Mouse (Mus musculus) forebrain, embryonic 14.5 days (tissue): ENCODE data around the gene Tspo. TPM values are rescaled to one million over a fixed set of nuclear protein-coding genes. Genes with fewer than 3 reads are reported as not detected.

Source experiments
- ATAC-seq: fragments of 200-750 bp; cut with Nextera tagmentation; 2 replicates; pipeline ENCODE4 v1.8.0; 2017; ENCODE audit warnings: mild to moderate bottlenecking, moderate library complexity
- DNase-seq: peaks from one replicate; pipeline ENCODE4 v3.0.0-alpha.2; 2015; ENCODE audit warnings: low spot score
- H3K27ac ChIP-seq: fragments of 300-500 bp; sonication (generic); 2 replicates; pipeline ENCODE4 v1.5.1; 2014; ENCODE audit warnings: low read depth, mild to moderate bottlenecking, control low read depth, low read length, moderate library complexity
- H3K27me3 ChIP-seq: fragments of 300-500 bp; sonication (generic); replicated peaks from 2 replicates; pipeline ENCODE4 v1.6.1; 2014; ENCODE audit warnings: low read length, control low read depth, mixed read lengths; ENCODE audit not compliant: control insufficient read depth, insufficient read depth
- H3K36me3 ChIP-seq: fragments of 300-500 bp; sonication (generic); 2 replicates; pipeline ENCODE4 v1.6.1; 2014; ENCODE audit warnings: low read length, control low read depth; ENCODE audit not compliant: control insufficient read depth, insufficient read depth
- H3K4me1 ChIP-seq: fragments of 300-500 bp; sonication (generic); 2 replicates; pipeline ENCODE4 v1.6.1; 2014; ENCODE audit warnings: antibody characterized with exemption, low read length, control low read depth; ENCODE audit not compliant: control insufficient read depth, insufficient read depth
- H3K4me2 ChIP-seq: fragments of 300-500 bp; sonication (generic); 2 replicates; pipeline ENCODE4 v1.6.1; 2014; ENCODE audit warnings: mild to moderate bottlenecking, control low read depth, low read length
- H3K4me3 ChIP-seq: fragments of 300-500 bp; sonication (generic); 2 replicates; pipeline ENCODE4 v1.5.1; 2014; ENCODE audit warnings: low read depth, low read length, control low read depth
- H3K9ac ChIP-seq: fragments of 300-500 bp; sonication (generic); 2 replicates; pipeline ENCODE4 v1.6.1; 2014; ENCODE audit warnings: mild to moderate bottlenecking, low read length, control low read depth, moderate library complexity
- H3K9me3 ChIP-seq: fragments of 300-500 bp; sonication (generic); replicated peaks from 2 replicates; pipeline ENCODE4 v1.6.1; 2016; ENCODE audit warnings: low read length, control low read depth, mixed read lengths; ENCODE audit not compliant: control insufficient read depth
- WGBS: fragments of 180-500 bp; shearing (Covaris S2); extraction: QIAGEN DNeasy Blood & Tissue Kit; methylation state at CpG from one replicate; pipeline ENCODE4 v1.1.7; 2014; 5-methylcytosine and 5-hydroxymethylcytosine counted together
- polyA plus RNA-seq: library from polyadenylated mRNA; unstranded; fragments of >200 nt; fragmentation: Nextera tagmentation; extraction: Ambion mirVana; gene quantifications from 2 replicates; pipeline ENCODE4 v1.2.1, GENCODE M21; 2014

Tspo gene
- polyA plus RNA-seq, 1 experiment from 2014 or later: 18.4 TPM

GRCm38 (mm10) chr15:83560941-83561477 is 2.4 kb upstream of the Tspo start:
- H3K9ac ChIP-seq: no peak overlapping the region
- no peak overlapping the region for H3K4me2 ChIP-seq
- H3K4me1 ChIP-seq: peaks cover 12% of the 10 kb centered on the region
- H3K4me3 ChIP-seq: no peak overlapping the region
- H3K36me3 ChIP-seq: no peaks in the 10 kb centered on the region
- H3K27me3 ChIP-seq: no peaks in the 10 kb centered on the region
- whole genome bisulfite sequencing: 55% methylated on average over 5 of the region's 5 CpGs
- H3K9me3 ChIP-seq: no peaks in the 10 kb centered on the region
- DNase-seq (no peak), ATAC-seq (no peak)
- no peak overlapping the region for H3K27ac ChIP-seq

GRCm38 (mm10) chr15:83562626-83563270 is 644 bp upstream of the Tspo start:
- Histone ChIP-seq H3K4me3 (peak overlapping the region; percentile 31; the same call in 1 of the 2 replicates), H3K9me3 (no peaks in the 10 kb centered on the region), H3K9ac (no peak overlapping the region; the same call in 1 of the 2 replicates), H3K4me1 (peaks cover 12% of the 10 kb centered on the region), H3K27me3 (no peaks in the 10 kb centered on the region), H3K36me3 (no peaks in the 10 kb centered on the region), H3K27ac (no peak overlapping the region), H3K4me2 (peak overlapping the region; percentile 87)
- DNase-seq (peak; percentile 90), ATAC-seq (peak; percentile 81)
- WGBS: 26% methylated on average over 15 of the region's 15 CpGs

- Histone ChIP-seq H3K4me1 (peaks cover 12% of the 10 kb centered on the region), H3K27me3 (no peaks in the 10 kb centered on the region), H3K9me3 (no peaks in the 10 kb centered on the region), H3K27ac (no peak overlapping the region), H3K9ac (peak overlapping the region; percentile 56), H3K36me3 (no peaks in the 10 kb centered on the region), H3K4me3 (peak overlapping the region; percentile 31), H3K4me2 (peak overlapping the region; percentile 87)
- DNase-seq (peak; percentile 46), ATAC-seq (0 out of 2 replicates have a peak, but pooled peaks have one; percentile 18)
- WGBS: 2% methylated on average over 27 of the region's 27 CpGs
Observed at GRCm38 (mm10) chr15:83563857-83564651, 662 bp downstream of the Tspo start.

GRCm38 (mm10) chr15:83565434-83565833 is 2.0 kb downstream of the Tspo start:
- no peak overlapping the region for H3K27ac ChIP-seq
- H3K9me3 ChIP-seq: no peaks in the 10 kb centered on the region
- ATAC-seq (no peak), DNase-seq (no peak)
- H3K9ac ChIP-seq: no peak overlapping the region
- no peaks in the 10 kb centered on the region for H3K36me3 ChIP-seq
- H3K27me3 ChIP-seq: no peaks in the 10 kb centered on the region
- WGBS: 86% methylated on average over 3 of the region's 3 CpGs
- no peak overlapping the region for H3K4me2 ChIP-seq
- no peak overlapping the region for H3K4me3 ChIP-seq
- H3K4me1 ChIP-seq: peaks cover 12% of the 10 kb centered on the region

- H3K9me3 ChIP-seq: no peaks in the 10 kb centered on the region
Observed at GRCm38 (mm10) chr15:83566006-83566405, 2.6 kb downstream of the Tspo start.

GRCm38 (mm10) chr15:83567728-83568127 is 4.3 kb downstream of the Tspo start:
- DNase-seq: no peak
- Histone ChIP-seq H3K27me3 (no peaks in the 10 kb centered on the region), H3K27ac (no peak overlapping the region), H3K4me2 (no peak overlapping the region), H3K9ac (no peak overlapping the region), H3K36me3 (no peaks in the 10 kb centered on the region), H3K4me1 (peaks cover 12% of the 10 kb centered on the region), H3K4me3 (no peak overlapping the region), H3K9me3 (no peaks in the 10 kb centered on the region)
- 89% methylated on average over 3 of the region's 3 CpGs for WGBS
- no peak for ATAC-seq

More at GRCm38 (mm10) chr15:83566006-83566405, 2.6 kb downstream of the Tspo start:
- H3K27ac ChIP-seq: no peak overlapping the region
- no peak for ATAC-seq
- H3K4me1 ChIP-seq: peaks cover 12% of the 10 kb centered on the region
- no peak overlapping the region for H3K4me3 ChIP-seq
- DNase-seq: no peak
- no peak overlapping the region for H3K4me2 ChIP-seq
- H3K9ac ChIP-seq: no peak overlapping the region
- no peaks in the 10 kb centered on the region for H3K36me3 ChIP-seq
- no peaks in the 10 kb centered on the region for H3K27me3 ChIP-seq
- 71% methylated on average over 5 of the region's 5 CpGs for WGBS

- H3K9me3 ChIP-seq: no peaks in the 10 kb centered on the region
- no peak for ATAC-seq
- no peak overlapping the region for H3K4me2 ChIP-seq
- peaks cover 8% of the 10 kb centered on the region for H3K4me1 ChIP-seq
- DNase-seq: no peak
- H3K27ac ChIP-seq: no peak overlapping the region
- no peak overlapping the region for H3K4me3 ChIP-seq
- WGBS: 95% methylated on average over 5 of the region's 5 CpGs
- no peaks in the 10 kb centered on the region for H3K27me3 ChIP-seq
- H3K36me3 ChIP-seq: no peaks in the 10 kb centered on the region
- H3K9ac ChIP-seq: no peak overlapping the region
Observed at GRCm38 (mm10) chr15:83568544-83568943, 5.2 kb downstream of the Tspo start.

GRCm38 (mm10) chr15:83569682-83570081 is 6.3 kb downstream of the Tspo start:
- ATAC-seq: no peak
- 57% methylated on average over 11 of the region's 11 CpGs for WGBS
- Histone ChIP-seq H3K9ac (no peak overlapping the region), H3K36me3 (peaks cover 4% of the 10 kb centered on the region), H3K27ac (no peak overlapping the region), H3K9me3 (no peaks in the 10 kb centered on the region), H3K4me2 (no peak overlapping the region), H3K4me1 (no peaks in the 10 kb centered on the region), H3K4me3 (no peak overlapping the region), H3K27me3 (no peaks in the 10 kb centered on the region)
- no peak for DNase-seq

- WGBS: 63% methylated on average over 2 of the region's 2 CpGs
Observed at GRCm38 (mm10) chr15:83570641-83571040, 7.2 kb downstream of the Tspo start.

More at GRCm38 (mm10) chr15:83570641-83571040, 7.2 kb downstream of the Tspo start:
- Histone ChIP-seq H3K9me3 (no peaks in the 10 kb centered on the region), H3K36me3 (peaks cover 13% of the 10 kb centered on the region), H3K27ac (no peak overlapping the region), H3K4me2 (no peak overlapping the region), H3K4me1 (no peaks in the 10 kb centered on the region), H3K4me3 (no peak overlapping the region), H3K9ac (no peak overlapping the region), H3K27me3 (no peaks in the 10 kb centered on the region)
- ATAC-seq (no peak), DNase-seq (no peak)
